ENCODE assay signal across 7 mouse cellular contexts in genomic region chr12:73565620-73565969, GRCm38 (mm10). TPM values are rescaled to one million over a fixed set of nuclear protein-coding genes. Genes with fewer than 3 reads are reported as not detected.
DNase-seq lines count a peak whose midpoint lies in the region; ATAC-seq and TF ChIP-seq lines count a peak whose summit lies in the region.

No protein-coding gene starts in this region.

- H3K4me3 ChIP-seq in lung, postnatal 0 days (ENCODE audit: low read depth, low read length) = peak overlapping the region; percentile 24; the same call in 1 of the 2 replicates
- H3K4me3 ChIP-seq in lung, adult 2 months (replicated peaks; ENCODE audit: extremely low read depth, low read depth, low read length) = no peak overlapping the region
- H3K4me3 ChIP-seq in forebrain, embryonic 16.5 days (replicated peaks; ENCODE audit: low read length) = peak overlapping the region; percentile 33
- H3K4me3 ChIP-seq in limb, embryonic 12.5 days (replicated peaks) = peak overlapping the region; percentile 28
- H3K4me3 ChIP-seq in stomach, embryonic 14.5 days (ENCODE audit: low read depth, low read length) = peak overlapping the region; percentile 14; the same call in 1 of the 2 replicates

- ATAC-seq in lung, postnatal 0 days = no peak
- ATAC-seq in forebrain, embryonic 16.5 days = no peak
- ATAC-seq in limb, embryonic 12.5 days (ENCODE audit: insufficient number of reproducible peaks, insufficient read depth, low FRiP score, low TSS enrichment, low read depth) = no peak
- no peak for ATAC-seq in stomach, embryonic 14.5 days (ENCODE audit: insufficient number of reproducible peaks, insufficient read depth, low FRiP score, low read depth)
- no peak for ATAC-seq in erythroblast, adult 5-6 weeks (replicated peaks; ENCODE audit: low FRiP score, poor library complexity, severe bottlenecking)

- no peaks in the 10 kb centered on the region for H3K36me3 ChIP-seq in lung, postnatal 0 days (ENCODE audit: insufficient read depth, low read length)
- no peaks in the 10 kb centered on the region for H3K36me3 ChIP-seq in forebrain, embryonic 16.5 days (ENCODE audit: control insufficient read depth, insufficient read depth)
- no peaks in the 10 kb centered on the region for H3K36me3 ChIP-seq in limb, embryonic 12.5 days
- no peaks in the 10 kb centered on the region for H3K36me3 ChIP-seq in stomach, embryonic 14.5 days (ENCODE audit: control insufficient read depth, insufficient read depth, low read length)

- no peak for TF ChIP-seq POLR2A in lung, adult 2 months (IDR thresholded peaks at IDR 0.05; ENCODE audit: borderline replicate concordance, extremely low read depth, low read depth, low read length)

- no peak overlapping the region for H3K27ac ChIP-seq in lung, postnatal 0 days (ENCODE audit: low read length)
- no peak overlapping the region for H3K27ac ChIP-seq in forebrain, embryonic 16.5 days (ENCODE audit: low read length)
- H3K27ac ChIP-seq in limb, embryonic 12.5 days = no peak overlapping the region
- no peak overlapping the region for H3K27ac ChIP-seq in stomach, embryonic 14.5 days (ENCODE audit: low read length)

- TF ChIP-seq CTCF in lung, postnatal 0 days (IDR thresholded peaks at IDR 0.05) = no peak
- no peak for TF ChIP-seq CTCF in lung, adult 2 months (IDR thresholded peaks at IDR 0.05; ENCODE audit: insufficient read depth, low read length)

- H3K9me3 ChIP-seq in lung, postnatal 0 days (ENCODE audit: low read length) = no peaks in the 10 kb centered on the region
- H3K9me3 ChIP-seq in forebrain, embryonic 16.5 days (ENCODE audit: control insufficient read depth, low read length) = no peaks in the 10 kb centered on the region
- H3K9me3 ChIP-seq in limb, embryonic 12.5 days = no peaks in the 10 kb centered on the region
- no peaks in the 10 kb centered on the region for H3K9me3 ChIP-seq in stomach, embryonic 14.5 days (ENCODE audit: control insufficient read depth, low read depth, low read length)

- no peaks in the 10 kb centered on the region for H3K27me3 ChIP-seq in lung, postnatal 0 days (replicated peaks; ENCODE audit: insufficient read depth, low read length)
- 0 out of 2 replicates have a peak, but pooled peaks cover 2% of the 10 kb centered on the region for H3K27me3 ChIP-seq in forebrain, embryonic 16.5 days (replicated peaks; ENCODE audit: control insufficient read depth, insufficient read depth, low read length)
- H3K27me3 ChIP-seq in limb, embryonic 12.5 days = peaks cover 16% of the 10 kb centered on the region
- H3K27me3 ChIP-seq in stomach, embryonic 14.5 days (ENCODE audit: control insufficient read depth, insufficient read depth, low read length) = no peaks in the 10 kb centered on the region

- no peak for DNase-seq in lung, postnatal 0 days (ENCODE audit: low spot score)
- DNase-seq in lung, adult 2 months = no peak
- no peak for DNase-seq in adrenal gland, postnatal 25 days

- H3K4me2 ChIP-seq in lung, postnatal 0 days (replicated peaks; ENCODE audit: low read depth, low read length) = peak overlapping the region; percentile 57
- peak overlapping the region; percentile 64 for H3K4me2 ChIP-seq in forebrain, embryonic 16.5 days (ENCODE audit: low read length)
- H3K4me2 ChIP-seq in limb, embryonic 12.5 days = peak overlapping the region; percentile 59
- peak overlapping the region; percentile 50 for H3K4me2 ChIP-seq in stomach, embryonic 14.5 days (replicated peaks; ENCODE audit: low read depth, low read length)

- no peaks in the 10 kb centered on the region for H3K4me1 ChIP-seq in lung, postnatal 0 days (ENCODE audit: insufficient read depth, low read depth, low read length)
- peaks cover 7% of the 10 kb centered on the region for H3K4me1 ChIP-seq in lung, adult 2 months (ENCODE audit: control insufficient read depth, insufficient read depth, low read length)
- peaks cover 4% of the 10 kb centered on the region; the same call in 1 of the 2 replicates for H3K4me1 ChIP-seq in forebrain, embryonic 16.5 days (replicated peaks; ENCODE audit: control insufficient read depth, insufficient read depth, low read length)
- H3K4me1 ChIP-seq in limb, embryonic 12.5 days (replicated peaks) = no peaks in the 10 kb centered on the region
- no peaks in the 10 kb centered on the region for H3K4me1 ChIP-seq in stomach, embryonic 14.5 days (ENCODE audit: control insufficient read depth, insufficient read depth, low read length)

- WGBS in lung, postnatal 0 days = 52% methylated on average over 11 of the region's 11 CpGs
- 67% methylated on average over 11 of the region's 11 CpGs for WGBS in lung, adult 2 months
- 58% methylated on average over 11 of the region's 11 CpGs for whole genome bisulfite sequencing in forebrain, embryonic 16.5 days
- 65% methylated on average over 11 of the region's 11 CpGs for WGBS in limb, embryonic 12.5 days
- 71% methylated on average over 11 of the region's 11 CpGs for WGBS in stomach, embryonic 14.5 days

- TF ChIP-seq EP300 in lung, postnatal 0 days (IDR thresholded peaks at IDR 0.05) = no peak

- no peak overlapping the region for H3K9ac ChIP-seq in lung, postnatal 0 days (replicated peaks; ENCODE audit: low read depth)
- H3K9ac ChIP-seq in forebrain, embryonic 16.5 days (replicated peaks; ENCODE audit: low read depth, low read length) = peak overlapping the region; percentile 16
- H3K9ac ChIP-seq in limb, embryonic 12.5 days (replicated peaks) = no peak overlapping the region; the same call in 1 of the 2 replicates
- 0 out of 2 replicates have a peak overlapping the region, but pooled peaks have one; percentile 14 for H3K9ac ChIP-seq in stomach, embryonic 14.5 days (replicated peaks; ENCODE audit: low read depth, low read length)

RNA-seq across cellular contexts. Expression of gene Prkch, which starts 19.0 kb away (rescaled TPM):
- polyA plus RNA-seq in lung, postnatal 0 days (2015; fragmentation: Nextera tagmentation; extraction: Ambion mirVana) = 20.0 and 20.9 TPM in 2 replicates
- 39.2 and 41.8 TPM in 2 replicates for polyA plus RNA-seq in lung, adult 2 months (2012; rRNA removed)
- polyA plus RNA-seq in forebrain, embryonic 16.5 days (2015; fragmentation: Nextera tagmentation; extraction: Ambion mirVana) = 3.6 and 4.3 TPM in 2 replicates
- 10.3 and 11.2 TPM in 2 replicates for polyA plus RNA-seq in limb, embryonic 12.5 days (2016; fragmentation: Nextera tagmentation; extraction: Ambion mirVana)
- 12.0 and 12.1 TPM in 2 replicates for polyA plus RNA-seq in stomach, embryonic 14.5 days (2014; fragmentation: Nextera tagmentation; extraction: Ambion mirVana)
- total RNA-seq in erythroblast, adult 5-6 weeks (2015; ENCODE audit: low replicate concordance) = 2.5 and 2.7 TPM in 2 replicates
- total RNA-seq in erythroblast, adult 5-6 weeks (2017; ENCODE audit: low replicate concordance) = 2.1 and 2.4 TPM in 2 replicates
- total RNA-seq in adrenal gland, postnatal 25 days (2021) = 13.6 and 15.2 TPM in 2 replicates

RNA-seq across cellular contexts. Expression of gene Tmem30b, which starts 19.4 kb away (rescaled TPM):
- polyA plus RNA-seq in lung, postnatal 0 days (2015; fragmentation: Nextera tagmentation; extraction: Ambion mirVana) = 19.3 and 19.4 TPM in 2 replicates
- 15.5 and 18.4 TPM in 2 replicates for polyA plus RNA-seq in lung, adult 2 months (2012; rRNA removed)
- polyA plus RNA-seq in forebrain, embryonic 16.5 days (2015; fragmentation: Nextera tagmentation; extraction: Ambion mirVana) = 0.22 and 0.46 TPM in 2 replicates
- 21.4 and 27.9 TPM in 2 replicates for polyA plus RNA-seq in limb, embryonic 12.5 days (2016; fragmentation: Nextera tagmentation; extraction: Ambion mirVana)
- polyA plus RNA-seq in stomach, embryonic 14.5 days (2014; fragmentation: Nextera tagmentation; extraction: Ambion mirVana) = 14.5 and 16.8 TPM in 2 replicates
- total RNA-seq in erythroblast, adult 5-6 weeks (2015; ENCODE audit: low replicate concordance) = not detected in 2 replicates
- total RNA-seq in erythroblast, adult 5-6 weeks (2017; ENCODE audit: low replicate concordance) = not detected in 2 replicates
- total RNA-seq in adrenal gland, postnatal 25 days (2021) = 0.38 TPM in 1 of 2 replicates, not detected in the other

Comparison
In these comparisons a context has a peak if more than half of its experiments do, and no peak if none do; other contexts are left out.
1. H3K9ac ChIP-seq: peak in forebrain, embryonic 16.5 days (single experiment) and stomach, embryonic 14.5 days (single experiment); none in lung, postnatal 0 days (single experiment) and limb, embryonic 12.5 days (single experiment).
2. RNA of gene Tmem30b, which starts 19.4 kb away (polyA plus RNA-seq): 21.4 to 27.9 TPM in limb, embryonic 12.5 days, 19.3 to 19.4 TPM in lung, postnatal 0 days, 15.5 to 18.4 TPM in lung, adult 2 months and 14.5 to 16.8 TPM in stomach, embryonic 14.5 days; 0.22 to 0.46 TPM in forebrain, embryonic 16.5 days; every median in the first group is over 10 times any median in the second.
3. Peak in every context shown above with its lines, with median percentiles within 50 percentile points of each other: H3K4me2 ChIP-seq.